Mouse (Mus musculus) liver, embryonic 11.5 days (tissue): ENCODE measurements at regions not wholly inside any gene's neighbourhood (a gene's known extent, or its start where the extent isn't known, plus 50 kb on each side); places are given as distances from the start of the nearest gene placed in this dataset.

ENCODE experiments used
- ATAC-seq: fragments of 200-750 bp; cut with Nextera tagmentation; replicated peaks from 2 replicates; pipeline ENCODE4 v1.8.0; 2017; ENCODE audit warnings: moderate number of reproducible peaks, mild to moderate bottlenecking, moderate TSS enrichment, moderate library complexity; ENCODE audit not compliant: low FRiP score
- DNase-seq: peaks from one replicate; pipeline ENCODE4 v3.0.0-alpha.2; 2017; ENCODE audit warnings: low spot score
- H3K27ac ChIP-seq: fragments of 300-500 bp; sonication (generic); 2 replicates; pipeline ENCODE4 v1.5.1; 2014; ENCODE audit warnings: mild to moderate bottlenecking, low read depth, low read length, control low read depth
- H3K27me3 ChIP-seq: fragments of 300-500 bp; sonication (generic); replicated peaks from 2 replicates; pipeline ENCODE4 v1.6.1; 2014; ENCODE audit warnings: low read length, mixed read lengths; ENCODE audit not compliant: control insufficient read depth, insufficient read depth
- H3K36me3 ChIP-seq: fragments of 300-500 bp; sonication (generic); 2 replicates; pipeline ENCODE4 v1.6.1; 2014; ENCODE audit warnings: mild to moderate bottlenecking, low read length, moderate library complexity, mixed read lengths; ENCODE audit not compliant: control insufficient read depth, insufficient read depth
- H3K4me1 ChIP-seq: fragments of 300-500 bp; sonication (generic); replicated peaks from 2 replicates; pipeline ENCODE4 v1.6.1; 2014; ENCODE audit warnings: low read length, mixed read lengths; ENCODE audit not compliant: control insufficient read depth, insufficient read depth
- H3K4me2 ChIP-seq: fragments of 300-500 bp; sonication (generic); 2 replicates; pipeline ENCODE4 v1.6.1; 2014; ENCODE audit warnings: mild to moderate bottlenecking, control low read depth, moderate library complexity
- H3K4me3 ChIP-seq: fragments of 300-500 bp; sonication (generic); 2 replicates; pipeline ENCODE4 v1.5.1; 2014; ENCODE audit warnings: low read depth, low read length, control low read depth
- H3K9ac ChIP-seq: fragments of 300-500 bp; sonication (generic); 2 replicates; pipeline ENCODE4 v1.6.1; 2014; ENCODE audit warnings: low read depth, low read length, control low read depth
- H3K9me3 ChIP-seq: fragments of 300-500 bp; sonication (generic); 2 replicates; pipeline ENCODE4 v1.6.1; 2016; ENCODE audit warnings: low read length, inconsistent platforms, mixed read lengths; ENCODE audit not compliant: control insufficient read depth
- WGBS: fragments of 180-500 bp; shearing (Covaris S2); extraction: QIAGEN DNeasy Blood & Tissue Kit; methylation state at CpG from one replicate; pipeline ENCODE4 v1.1.7; 2014; 5-methylcytosine and 5-hydroxymethylcytosine counted together

GRCm38 (mm10) chr1:71752351-71752750 is 99.4 kb upstream of the Fn1 start:
- Histone ChIP-seq H3K36me3 (no peaks in the 10 kb centered on the region), H3K9me3 (no peaks in the 10 kb centered on the region), H3K27ac (no peak overlapping the region), H3K4me3 (no peak overlapping the region), H3K9ac (no peak overlapping the region), H3K27me3 (no peaks in the 10 kb centered on the region), H3K4me1 (no peaks in the 10 kb centered on the region), H3K4me2 (no peak overlapping the region)
- DNase-seq (no peak), ATAC-seq (no peak)
- 83% methylated on average over 1 of the region's 1 CpGs for WGBS

GRCm38 (mm10) chr1:71751601-71752000 is 98.6 kb upstream of the Fn1 start:
- Histone ChIP-seq H3K9ac (no peak overlapping the region), H3K27me3 (no peaks in the 10 kb centered on the region), H3K27ac (no peak overlapping the region), H3K9me3 (no peaks in the 10 kb centered on the region), H3K36me3 (no peaks in the 10 kb centered on the region), H3K4me3 (no peak overlapping the region), H3K4me1 (no peaks in the 10 kb centered on the region), H3K4me2 (no peak overlapping the region)
- no peak for DNase-seq
- no peak for ATAC-seq
- 73% methylated on average over 1 of the region's 1 CpGs for WGBS

- Histone ChIP-seq H3K27me3 (no peaks in the 10 kb centered on the region), H3K27ac (no peak overlapping the region), H3K36me3 (no peaks in the 10 kb centered on the region), H3K4me3 (no peak overlapping the region), H3K4me1 (peaks cover 6% of the 10 kb centered on the region), H3K9ac (no peak overlapping the region), H3K9me3 (no peaks in the 10 kb centered on the region), H3K4me2 (no peak overlapping the region)
- 48% methylated on average over 3 of the region's 3 CpGs for WGBS
- no peak for DNase-seq
- ATAC-seq, result no peak
These were observed 82.6 kb upstream of the Fn1 start for GRCm38 (mm10) chr1:71735606-71736005.

DNA sequence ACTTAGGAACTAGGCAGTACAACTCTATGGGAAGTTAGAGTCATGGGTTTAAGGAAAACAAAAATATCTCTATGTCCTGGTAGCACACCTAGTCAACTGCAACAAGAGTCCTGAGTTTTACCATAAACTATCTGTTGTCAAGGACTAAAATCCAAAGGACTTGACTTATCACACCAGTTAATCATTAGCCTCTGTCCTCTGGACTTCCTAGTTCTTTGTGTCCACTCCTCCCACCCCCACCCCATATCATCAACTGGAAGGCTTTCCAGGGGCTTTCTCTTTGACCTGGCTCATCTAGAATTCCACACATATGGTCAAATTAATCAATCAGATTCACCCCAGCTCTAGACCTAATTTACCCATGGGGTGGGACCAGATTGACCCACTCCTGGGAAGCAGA is 78.6 kb upstream of the Fn1 start:
- DNase-seq (no peak), ATAC-seq (no peak; the same call in 1 of the 2 replicates)
- Histone ChIP-seq H3K9ac (no peak overlapping the region), H3K27ac (no peak overlapping the region), H3K4me3 (no peak overlapping the region), H3K4me1 (peaks cover 9% of the 10 kb centered on the region), H3K9me3 (no peaks in the 10 kb centered on the region), H3K27me3 (no peaks in the 10 kb centered on the region), H3K4me2 (no peak overlapping the region), H3K36me3 (no peaks in the 10 kb centered on the region)

- no peak overlapping the region for H3K4me2 ChIP-seq
- H3K9me3 ChIP-seq, result no peaks in the 10 kb centered on the region
- DNase-seq (no peak), ATAC-seq (no peak)
- H3K4me3 ChIP-seq, result no peak overlapping the region
- H3K27me3 ChIP-seq, result no peaks in the 10 kb centered on the region
- 34% methylated on average over 4 of the region's 4 CpGs for WGBS
- no peaks in the 10 kb centered on the region for H3K36me3 ChIP-seq
- H3K9ac ChIP-seq, result no peak overlapping the region
- peaks cover 9% of the 10 kb centered on the region for H3K4me1 ChIP-seq
- H3K27ac ChIP-seq, result no peak overlapping the region; the same call in 1 of the 2 replicates
These were observed 78.0 kb upstream of the Fn1 start for GRCm38 (mm10) chr1:71731011-71731410.

DNA sequence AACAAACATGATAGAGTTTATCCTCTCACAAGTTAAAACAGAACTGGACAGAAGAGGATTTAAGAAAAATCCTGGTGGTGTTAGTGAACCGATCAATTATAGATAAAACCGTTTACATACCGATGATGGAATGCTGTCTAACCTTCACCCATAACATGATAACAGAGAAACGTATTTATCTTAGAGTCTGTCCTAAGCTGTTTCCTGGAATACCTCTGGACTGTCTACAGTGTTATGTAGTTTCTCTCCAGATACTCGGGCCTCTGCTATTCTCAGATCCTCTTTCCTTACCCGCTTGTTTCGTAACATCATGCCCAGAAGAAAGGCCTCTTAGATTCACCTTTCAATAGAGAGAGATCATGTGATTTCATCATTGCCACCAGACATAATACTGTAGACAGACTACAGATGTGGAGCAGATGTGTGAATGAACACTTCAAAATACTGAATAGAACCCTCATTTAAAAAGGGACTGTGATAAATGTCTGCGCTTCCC is 75.9 kb upstream of the Fn1 start:
- no peak for DNase-seq
- H3K4me3 ChIP-seq, result no peak overlapping the region
- H3K4me1 ChIP-seq, result peaks cover 9% of the 10 kb centered on the region
- H3K27me3 ChIP-seq, result no peaks in the 10 kb centered on the region
- H3K36me3 ChIP-seq, result no peaks in the 10 kb centered on the region
- H3K9me3 ChIP-seq, result no peaks in the 10 kb centered on the region
- no peak overlapping the region for H3K27ac ChIP-seq
- 52% methylated on average over 8 of the region's 8 CpGs for WGBS
- no peak overlapping the region for H3K9ac ChIP-seq
- no peak for ATAC-seq
- no peak overlapping the region for H3K4me2 ChIP-seq

- WGBS, result 65% methylated on average over 7 of the region's 7 CpGs
- Histone ChIP-seq H3K4me2 (no peak overlapping the region), H3K9ac (no peak overlapping the region), H3K36me3 (no peaks in the 10 kb centered on the region), H3K4me1 (no peaks in the 10 kb centered on the region; the same call in 1 of the 2 replicates), H3K27me3 (no peaks in the 10 kb centered on the region), H3K9me3 (no peaks in the 10 kb centered on the region), H3K4me3 (no peak overlapping the region), H3K27ac (no peak overlapping the region)
- no peak for ATAC-seq
- DNase-seq, result no peak
These were observed 70.8 kb upstream of the Fn1 start for GRCm38 (mm10) chr1:71723816-71724215.

- H3K9ac ChIP-seq, result no peak overlapping the region
- H3K9me3 ChIP-seq, result no peaks in the 10 kb centered on the region
- 52% methylated on average over 2 of the region's 2 CpGs for WGBS
- no peaks in the 10 kb centered on the region; the same call in 1 of the 2 replicates for H3K4me1 ChIP-seq
- no peak overlapping the region for H3K27ac ChIP-seq
- no peak overlapping the region for H3K4me2 ChIP-seq
- no peaks in the 10 kb centered on the region for H3K36me3 ChIP-seq
- DNase-seq (no peak), ATAC-seq (no peak)
- H3K4me3 ChIP-seq, result no peak overlapping the region
- H3K27me3 ChIP-seq, result no peaks in the 10 kb centered on the region
These were observed 70.0 kb upstream of the Fn1 start for GRCm38 (mm10) chr1:71723039-71723397.

- Histone ChIP-seq H3K4me3 (no peak overlapping the region), H3K4me2 (no peak overlapping the region), H3K4me1 (no peaks in the 10 kb centered on the region; the same call in 1 of the 2 replicates), H3K36me3 (no peaks in the 10 kb centered on the region), H3K27ac (no peak overlapping the region), H3K9ac (no peak overlapping the region), H3K27me3 (no peaks in the 10 kb centered on the region), H3K9me3 (no peaks in the 10 kb centered on the region)
- ATAC-seq (no peak), DNase-seq (no peak)
- 79% methylated on average over 6 of the region's 6 CpGs for WGBS
These were observed 69.4 kb upstream of the Fn1 start for GRCm38 (mm10) chr1:71722211-71723038.
